Mouse (Mus musculus) heart, postnatal 36 days (tissue): ENCODE data around the gene Prkca. TPM values are rescaled to one million over a fixed set of nuclear protein-coding genes. Genes with fewer than 3 reads are reported as not detected.
A peak's percentile ranks its signal among the peaks of the same experiment; 100 is the strongest.

Experiments used
- DNase-seq, 2 experiments: peaks; one replicate each; pipeline ENCODE4 v3.0.0; 2021 to 2022
- intact Hi-C: fragments of 180-260 bp; cut with DNase I; formaldehyde crosslinking; loops from one replicate; pipeline ENCODE4 v1.15.1; 2025
- total RNA-seq, 2 experiments: library from RNA; stranded (reverse); gene quantifications; 2 replicates each; pipeline ENCODE4 v1.2.3; 2021

Prkca gene
- total RNA-seq, 2 experiments from 2014 or later: 33.6 to 41.0 TPM

- DNase-seq: no peak
- intact Hi-C loops: no loop called here
Measured at GRCm38 (mm10) chr11:108246267-108246702, 97.4 kb downstream of the Prkca start.

- no peak for DNase-seq
- intact Hi-C loops: no loop called here
Measured at GRCm38 (mm10) chr11:108244241-108244640, 99.5 kb downstream of the Prkca start.

DNA sequence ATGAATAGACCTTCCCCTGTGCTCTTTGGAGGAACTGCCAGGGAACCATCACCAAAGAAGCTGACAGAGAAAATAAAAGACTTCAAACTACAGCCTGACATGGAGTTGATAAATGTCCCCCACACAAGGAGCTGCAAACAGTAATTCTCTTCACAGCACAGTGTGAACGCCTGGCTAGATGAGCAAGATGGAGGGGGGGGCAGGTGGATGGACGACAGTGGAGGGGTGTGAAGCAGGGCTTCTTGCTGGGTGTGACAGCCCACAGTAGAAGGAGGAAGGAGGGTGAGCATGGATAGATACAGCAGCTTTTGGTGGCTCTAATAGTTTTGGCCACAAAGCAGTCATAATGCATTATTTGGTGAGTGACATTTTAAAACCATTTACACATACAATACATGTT, 100.1 kb downstream of the Prkca start:
- no peak for DNase-seq
- intact Hi-C loops: no loop called here

GRCm38 (mm10) chr11:108240924-108241498, 102.7 kb downstream of the Prkca start:
- intact Hi-C loops: no loop called here

DNA sequence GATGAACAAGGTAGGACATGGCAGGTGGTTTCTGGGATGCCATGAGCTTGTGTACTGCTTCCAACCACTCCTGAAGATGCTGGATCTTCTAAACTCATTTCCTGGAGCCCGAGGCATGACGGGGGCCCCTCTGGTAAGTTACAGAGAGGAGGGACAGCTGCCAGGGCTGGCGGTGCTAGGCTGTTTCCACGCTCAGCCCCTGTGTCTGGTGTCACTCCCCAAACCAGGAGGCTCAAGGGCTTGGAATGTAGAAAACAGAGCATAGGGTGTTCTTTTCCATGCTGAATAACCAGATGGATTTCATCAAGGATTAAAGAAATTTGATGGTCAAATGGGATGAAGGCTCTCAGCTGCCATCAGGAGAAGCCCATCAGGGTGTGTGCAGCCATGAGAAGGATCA, 104.6 kb downstream of the Prkca start:
- no peak for DNase-seq
- intact Hi-C loops: no loop called here

More at GRCm38 (mm10) chr11:108240924-108241498, 102.7 kb downstream of the Prkca start:
- DNase-seq: no peak

DNA sequence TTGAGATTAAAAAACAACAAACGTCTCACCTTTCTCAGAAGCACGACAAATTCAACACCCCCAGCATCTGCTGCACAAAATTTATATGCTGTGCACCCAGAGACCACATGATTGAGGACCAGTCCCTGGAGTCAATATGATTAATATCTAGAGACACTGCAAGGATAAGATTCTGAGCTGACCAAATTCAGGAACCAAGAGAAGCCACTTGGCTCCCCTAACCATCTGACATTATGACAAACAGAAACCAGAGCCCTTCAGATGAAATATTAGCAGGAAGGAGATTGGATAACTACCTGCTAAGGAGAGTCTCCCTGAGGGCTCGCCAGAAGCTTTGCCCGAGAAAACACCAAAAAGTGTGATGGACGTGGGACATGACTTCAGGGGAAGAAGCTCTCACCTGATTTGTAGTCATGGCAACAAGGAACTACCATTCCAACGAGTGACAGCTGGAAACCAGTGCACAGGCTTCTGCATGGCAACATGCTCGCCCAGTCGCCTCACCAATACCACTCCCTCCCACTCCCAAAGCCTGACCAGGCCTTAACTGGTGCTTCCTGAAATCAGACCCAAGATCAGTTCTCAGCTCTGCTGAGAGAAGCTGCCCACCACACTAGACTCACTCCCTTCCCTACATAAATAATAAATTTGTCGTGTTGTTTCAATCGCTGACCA, 106.8 kb downstream of the Prkca start:
- no peak for DNase-seq
- intact Hi-C loops: no loop called here

DNA sequence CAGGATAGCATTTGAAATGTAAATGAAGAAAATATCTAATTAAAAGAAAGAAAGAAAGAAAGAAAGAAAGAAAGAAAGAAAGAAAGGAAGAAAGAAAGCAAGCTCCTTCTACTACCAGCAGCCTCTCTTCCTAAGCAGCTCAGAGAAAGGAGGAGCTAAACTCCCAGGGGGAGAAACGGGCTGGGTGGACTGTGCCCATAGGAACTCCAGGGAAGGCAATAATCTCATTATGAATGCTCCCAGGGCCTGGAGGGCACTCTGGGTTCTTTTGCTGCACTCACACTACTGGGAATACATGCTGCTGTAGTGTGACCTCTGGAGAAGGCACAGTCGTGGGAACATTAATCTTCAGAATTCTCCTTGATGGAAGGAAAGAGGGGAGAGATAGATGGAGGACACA, 107.5 kb downstream of the Prkca start:
- no peak for DNase-seq
- intact Hi-C loops: no loop called here

GRCm38 (mm10) chr11:108235081-108235703, 108.5 kb downstream of the Prkca start:
- no peak for DNase-seq
- intact Hi-C loops: loop anchor here (2.0 kb wide), 1 partner anchor 38 kb away; no protein-coding TSS in a partner anchor

- no peak for DNase-seq
Measured at GRCm38 (mm10) chr11:108233015-108233414, 110.7 kb downstream of the Prkca start.

DNA sequence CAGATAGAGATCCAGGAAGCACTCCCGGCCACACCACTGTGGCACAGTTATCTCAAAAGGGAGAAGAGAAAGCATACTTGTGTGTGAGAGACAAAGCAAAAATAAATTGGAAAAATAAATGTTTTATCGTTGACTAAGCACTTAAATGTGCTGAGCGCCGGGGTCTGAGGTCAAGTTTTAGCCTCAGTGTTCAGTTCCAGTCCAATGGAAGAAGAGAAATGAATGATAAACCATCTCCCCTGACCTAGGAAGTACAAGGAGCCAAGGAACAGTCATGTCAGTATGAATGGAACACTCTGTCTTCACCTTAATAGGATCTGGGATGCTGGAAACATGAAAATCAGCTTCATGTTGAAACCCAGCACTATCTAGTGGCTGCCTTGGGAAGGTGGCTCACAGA, 113.6 kb downstream of the Prkca start:
- no peak for DNase-seq
- intact Hi-C loops: no loop called here

More at GRCm38 (mm10) chr11:108233015-108233414, 110.7 kb downstream of the Prkca start:
- intact Hi-C loops: no loop called here

- DNase-seq: no peak
- intact Hi-C loops: no loop called here
Measured at GRCm38 (mm10) chr11:108229176-108229946, 114.4 kb downstream of the Prkca start.

- intact Hi-C loops: no loop called here
- no peak for DNase-seq
Measured at GRCm38 (mm10) chr11:108228497-108228896, 115.2 kb downstream of the Prkca start.

- no peak for DNase-seq
- intact Hi-C loops: no loop called here
Measured at GRCm38 (mm10) chr11:108226248-108226647, 117.5 kb downstream of the Prkca start.

- no peak for DNase-seq
- intact Hi-C loops: no loop called here
Measured at GRCm38 (mm10) chr11:108224233-108224973, 119.3 kb downstream of the Prkca start.

DNA sequence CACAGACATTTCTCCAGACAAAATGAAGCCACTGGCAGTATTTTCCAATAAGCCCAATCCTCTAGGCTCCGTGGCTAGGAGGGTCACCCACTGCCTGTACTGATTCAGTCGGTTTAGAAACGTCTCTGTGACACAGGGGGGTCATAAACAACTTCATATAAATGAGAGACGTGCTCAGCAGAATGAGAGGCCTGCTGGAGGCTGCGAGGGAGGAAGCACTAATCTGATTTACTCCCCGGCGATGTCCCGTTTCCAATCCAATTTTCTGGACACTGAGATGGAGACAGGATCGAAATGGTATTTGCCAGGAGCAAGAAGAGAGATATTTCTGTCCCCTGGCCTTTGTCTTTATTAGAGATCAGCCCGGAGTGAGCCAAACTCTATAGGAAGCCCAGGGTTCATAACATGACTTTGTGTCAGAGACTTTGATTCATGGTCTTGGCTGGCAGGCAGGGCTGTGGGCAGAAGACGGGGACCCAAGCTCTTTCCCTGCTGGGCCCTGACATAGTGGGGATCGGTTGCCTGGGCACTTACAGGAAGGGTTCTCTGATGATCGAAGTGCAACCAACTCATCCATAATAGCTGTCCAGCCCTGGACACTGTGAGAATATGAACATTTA, 120.0 kb downstream of the Prkca start:
- intact Hi-C loops: no loop called here
- no peak for DNase-seq

DNA sequence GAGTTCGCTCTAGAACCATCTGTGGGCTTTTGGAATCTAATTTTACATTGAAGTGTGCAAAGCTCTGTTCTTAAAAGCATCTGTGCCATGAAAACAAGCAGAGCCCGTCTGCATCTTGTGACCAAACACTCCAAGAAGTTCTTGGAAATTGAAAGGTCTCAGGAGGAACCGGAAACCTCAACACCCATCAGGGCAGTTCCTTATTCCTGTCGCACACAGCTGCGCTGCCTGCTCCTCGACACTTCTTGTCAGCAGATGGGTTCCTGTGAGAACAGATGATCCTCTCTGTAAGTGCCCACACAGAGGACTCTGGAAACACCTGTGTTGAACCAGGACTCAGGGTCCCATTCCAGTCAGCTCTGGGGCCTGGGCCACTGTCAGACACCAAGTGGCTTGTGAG, 120.6 kb downstream of the Prkca start:
- intact Hi-C loops: no loop called here
- peak in 1 of 2 experiments; percentile 33 for DNase-seq

DNA sequence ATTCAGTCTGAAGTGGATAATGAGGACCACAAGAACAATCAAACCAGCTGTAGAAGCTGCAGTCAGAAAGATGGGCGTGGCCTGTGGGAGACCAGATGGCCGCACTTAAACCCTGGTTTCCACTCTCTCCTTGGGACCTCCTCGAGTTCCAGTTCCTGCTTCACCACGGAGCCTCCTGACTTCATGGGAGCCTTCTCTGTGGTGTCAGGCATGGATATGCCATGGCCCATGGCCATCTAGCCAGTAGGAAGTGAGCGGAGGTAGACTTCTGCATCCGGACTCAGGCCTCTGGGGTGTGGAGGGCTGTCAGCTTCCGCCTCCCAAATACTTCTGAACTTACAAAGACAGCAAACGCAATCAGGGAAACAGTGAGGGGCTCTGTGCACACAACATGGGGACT, 121.1 kb downstream of the Prkca start:
- peak; percentile 29 to 47 for DNase-seq
- intact Hi-C loops: no loop called here

- no peak for DNase-seq
- intact Hi-C loops: no loop called here
Measured at GRCm38 (mm10) chr11:108222026-108222425, 121.7 kb downstream of the Prkca start.

DNA sequence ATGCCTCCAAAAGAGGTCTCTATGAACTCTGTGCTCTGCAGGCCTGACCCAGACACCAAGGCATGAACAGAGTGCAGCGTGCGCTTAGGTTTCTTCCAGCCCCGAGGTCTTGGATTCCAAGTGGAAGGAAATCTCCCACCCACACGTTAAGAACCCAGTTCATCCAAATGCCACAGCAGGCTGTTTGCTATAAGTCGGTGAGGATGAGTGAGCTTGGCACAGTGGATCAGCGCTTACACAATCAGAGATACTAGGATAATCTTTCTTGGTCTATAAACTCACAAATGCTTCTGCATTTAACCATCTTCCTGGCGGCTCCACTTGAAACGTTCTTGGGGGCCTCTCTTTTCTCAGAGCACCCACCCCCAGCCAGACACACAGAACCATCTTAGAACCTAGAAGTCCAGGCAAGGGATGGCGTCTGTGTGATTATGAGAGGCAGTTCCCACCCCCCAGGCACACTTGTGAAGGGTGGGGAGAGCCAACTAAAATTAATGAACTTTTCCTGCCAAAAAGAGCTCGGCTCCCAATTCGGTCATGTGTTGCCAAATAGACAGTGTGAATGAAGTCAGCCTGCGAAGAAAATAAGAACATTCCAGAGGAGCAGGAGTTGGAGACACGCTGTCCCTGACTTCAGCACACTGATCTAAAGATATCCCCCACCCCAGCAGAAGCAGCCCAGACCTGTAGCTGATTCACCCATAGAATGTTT, 122.4 kb downstream of the Prkca start:
- no peak for DNase-seq
- intact Hi-C loops: no loop called here
